Mouse (Mus musculus) heart, embryonic 12.5 days (tissue): ENCODE measurements at regions not wholly inside any gene's neighbourhood (a gene's known extent, or its start where the extent isn't known, plus 50 kb on each side); places are given as distances from the start of the nearest gene placed in this dataset.

ENCODE experiments used
- ATAC-seq: fragments of 200-750 bp; cut with Nextera tagmentation; 2 replicates; pipeline ENCODE4 v1.8.0; 2017; ENCODE audit warnings: moderate TSS enrichment, moderate library complexity; ENCODE audit not compliant: insufficient number of reproducible peaks, low FRiP score
- H3K27ac ChIP-seq: fragments of 300-500 bp; sonication (generic); 2 replicates; pipeline ENCODE4 v1.5.1; 2016; ENCODE audit warnings: mild to moderate bottlenecking, moderate library complexity; ENCODE audit not compliant: poor library complexity, severe bottlenecking
- H3K27me3 ChIP-seq: fragments of 300-500 bp; sonication (generic); replicated peaks from 2 replicates; pipeline ENCODE4 v1.6.1; 2016; ENCODE audit warnings: mild to moderate bottlenecking, moderate library complexity
- H3K36me3 ChIP-seq: fragments of 300-500 bp; sonication (generic); 2 replicates; pipeline ENCODE4 v1.6.1; 2016; ENCODE audit warnings: mild to moderate bottlenecking, moderate library complexity
- H3K4me1 ChIP-seq: fragments of 300-500 bp; sonication (generic); replicated peaks from 2 replicates; pipeline ENCODE4 v1.6.1; 2016; ENCODE audit warnings: mild to moderate bottlenecking
- H3K4me2 ChIP-seq: fragments of 300-500 bp; sonication (generic); 2 replicates; pipeline ENCODE4 v1.6.1; 2016; ENCODE audit warnings: mild to moderate bottlenecking, moderate library complexity
- H3K4me3 ChIP-seq: fragments of 300-500 bp; sonication (generic); 2 replicates; pipeline ENCODE4 v1.5.1; 2016; ENCODE audit warnings: mild to moderate bottlenecking
- H3K9ac ChIP-seq: fragments of 300-500 bp; sonication (generic); 2 replicates; pipeline ENCODE4 v1.6.1; 2016; ENCODE audit warnings: mild to moderate bottlenecking, moderate library complexity
- H3K9me3 ChIP-seq: fragments of 300-500 bp; sonication (generic); replicated peaks from 2 replicates; pipeline ENCODE4 v1.6.1; 2016; ENCODE audit warnings: mild to moderate bottlenecking, moderate library complexity
- WGBS: fragments of 180-500 bp; shearing (Covaris S2); methylation state at CpG from one replicate; pipeline ENCODE4 v1.1.7; 2016; 5-methylcytosine and 5-hydroxymethylcytosine counted together

DNA sequence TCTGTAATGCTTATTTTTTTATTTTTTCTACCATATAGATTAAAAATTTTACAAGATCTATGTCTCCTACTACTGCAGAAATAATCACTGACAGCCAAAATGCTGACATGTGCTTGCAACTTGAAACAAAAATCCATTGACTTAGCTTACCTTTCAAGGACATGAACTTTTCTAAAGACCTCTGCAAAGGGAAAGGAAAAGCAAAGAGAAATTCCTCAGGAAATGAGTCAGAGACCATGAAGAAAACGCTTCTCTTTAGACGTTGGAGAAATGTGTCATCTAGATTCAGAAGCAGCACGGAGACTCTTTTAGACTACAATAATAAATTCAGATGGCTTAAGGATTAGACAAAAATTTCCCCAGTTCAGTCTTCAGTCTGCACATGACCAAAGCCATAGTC lies 2188.6 kb upstream of the Tenm3 start:
- no peaks in the 10 kb centered on the region for H3K9me3 ChIP-seq
- ATAC-seq, result no peak
- no peaks in the 10 kb centered on the region for H3K4me1 ChIP-seq
- H3K4me3 ChIP-seq, result no peak overlapping the region
- H3K9ac ChIP-seq, result no peak overlapping the region
- no peaks in the 10 kb centered on the region for H3K36me3 ChIP-seq
- no peak overlapping the region for H3K27ac ChIP-seq
- 54% methylated on average over 3 of the region's 3 CpGs for WGBS
- no peak overlapping the region for H3K4me2 ChIP-seq
- H3K27me3 ChIP-seq, result no peaks in the 10 kb centered on the region

DNA sequence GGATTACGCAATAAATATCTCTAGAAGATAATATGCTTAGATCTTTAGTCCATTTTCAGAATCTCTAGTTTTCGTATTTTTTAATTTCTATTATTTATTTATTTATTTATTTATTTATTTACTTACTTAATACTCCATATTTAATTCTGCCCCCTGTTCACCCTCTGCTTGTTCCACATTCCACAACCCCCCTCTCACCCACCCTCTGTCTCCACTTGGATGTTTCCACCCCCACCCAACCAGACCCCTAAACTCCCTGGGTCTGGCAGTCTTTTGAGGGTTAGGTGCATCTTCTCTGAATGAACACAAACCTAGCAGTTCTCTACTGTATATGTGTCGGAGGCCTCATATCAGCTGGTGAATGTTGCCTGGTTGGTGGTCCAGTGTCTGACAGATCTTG lies 2166.8 kb upstream of the Tenm3 start:
- no peak for ATAC-seq
- no peaks in the 10 kb centered on the region for H3K36me3 ChIP-seq
- no peak overlapping the region for H3K4me2 ChIP-seq
- no peak overlapping the region for H3K27ac ChIP-seq
- H3K4me3 ChIP-seq, result no peak overlapping the region
- WGBS, result 89% methylated on average over 3 of the region's 3 CpGs
- no peaks in the 10 kb centered on the region for H3K27me3 ChIP-seq
- H3K4me1 ChIP-seq, result no peaks in the 10 kb centered on the region
- H3K9me3 ChIP-seq, result no peaks in the 10 kb centered on the region
- no peak overlapping the region for H3K9ac ChIP-seq

DNA sequence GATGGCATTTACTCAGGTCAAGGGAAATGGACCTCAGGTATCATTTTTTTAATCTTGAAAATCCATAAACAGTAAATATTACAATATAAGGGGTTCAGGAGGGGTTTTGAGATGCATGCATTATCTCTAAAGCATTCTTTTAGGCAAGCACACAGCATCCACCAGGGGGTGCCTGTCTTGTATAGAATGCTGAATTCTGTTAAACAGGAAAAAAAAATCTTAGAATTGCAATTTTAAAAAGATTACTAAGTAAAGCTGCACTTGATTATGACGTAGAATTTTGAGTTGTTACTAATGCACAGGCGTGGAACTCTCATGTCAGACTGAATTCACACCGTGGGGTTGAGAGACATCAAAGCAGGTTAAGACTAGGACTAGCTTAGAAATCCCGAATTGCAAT lies 2123.6 kb upstream of the Tenm3 start:
- Histone ChIP-seq H3K4me2 (no peak overlapping the region), H3K9ac (no peak overlapping the region), H3K4me3 (no peak overlapping the region), H3K27me3 (no peaks in the 10 kb centered on the region), H3K27ac (no peak overlapping the region), H3K36me3 (no peaks in the 10 kb centered on the region), H3K4me1 (no peaks in the 10 kb centered on the region), H3K9me3 (no peaks in the 10 kb centered on the region)
- ATAC-seq, result no peak
- whole genome bisulfite sequencing, result 43% methylated on average over 4 of the region's 4 CpGs

DNA sequence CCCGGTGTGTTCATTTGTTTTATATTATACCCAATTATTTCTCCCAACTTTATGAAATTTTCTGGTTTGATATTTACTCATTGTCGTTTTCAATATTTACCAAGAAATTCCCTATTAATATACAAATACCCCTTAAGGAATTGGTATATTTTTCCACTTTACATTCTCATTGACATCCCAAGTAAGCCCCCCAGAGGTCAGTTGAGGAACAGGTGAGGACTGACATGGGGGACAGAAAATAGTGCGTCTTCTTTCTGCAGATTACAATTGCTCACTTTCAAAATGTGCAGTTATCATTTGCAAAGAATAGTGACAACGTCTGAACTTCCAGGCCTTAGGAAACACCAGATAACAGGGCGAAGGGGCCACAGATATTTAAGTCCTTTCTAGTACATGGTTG lies 2073.8 kb upstream of the Tenm3 start:
- Histone ChIP-seq H3K9ac (no peak overlapping the region), H3K4me1 (peaks cover 7% of the 10 kb centered on the region), H3K36me3 (no peaks in the 10 kb centered on the region), H3K27ac (no peak overlapping the region), H3K9me3 (no peaks in the 10 kb centered on the region), H3K4me3 (no peak overlapping the region), H3K4me2 (no peak overlapping the region), H3K27me3 (peaks cover 18% of the 10 kb centered on the region)
- 19% methylated on average over 5 of the region's 5 CpGs for WGBS
- no peak for ATAC-seq

DNA sequence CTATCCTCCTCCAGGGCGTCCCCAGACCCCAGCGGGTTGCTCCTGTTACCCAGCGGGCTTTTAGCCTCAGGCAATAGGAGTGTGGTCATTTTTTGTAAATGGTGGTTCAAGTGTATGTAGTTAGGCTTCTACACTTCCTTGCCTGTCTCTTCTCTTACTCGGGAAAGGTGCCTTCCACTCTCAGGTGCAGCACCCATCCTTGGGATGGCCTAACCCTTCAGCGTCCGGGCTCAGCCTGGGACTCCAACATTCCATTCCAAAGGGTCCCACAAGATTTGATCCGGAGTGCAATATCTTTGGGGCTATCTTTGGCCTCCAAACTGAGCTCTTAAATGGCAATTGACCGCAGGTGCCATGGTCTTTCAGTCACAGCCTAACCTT lies 2073.0 kb upstream of the Tenm3 start:
- peaks cover 7% of the 10 kb centered on the region for H3K4me1 ChIP-seq
- ATAC-seq, result no peak
- no peaks in the 10 kb centered on the region for H3K9me3 ChIP-seq
- H3K27me3 ChIP-seq, result peaks cover 18% of the 10 kb centered on the region
- no peak overlapping the region for H3K27ac ChIP-seq
- H3K4me2 ChIP-seq, result peak overlapping the region; percentile 97
- no peaks in the 10 kb centered on the region for H3K36me3 ChIP-seq
- H3K9ac ChIP-seq, result no peak overlapping the region
- WGBS, result 2% methylated on average over 8 of the region's 8 CpGs
- peak overlapping the region; percentile 57 for H3K4me3 ChIP-seq

DNA sequence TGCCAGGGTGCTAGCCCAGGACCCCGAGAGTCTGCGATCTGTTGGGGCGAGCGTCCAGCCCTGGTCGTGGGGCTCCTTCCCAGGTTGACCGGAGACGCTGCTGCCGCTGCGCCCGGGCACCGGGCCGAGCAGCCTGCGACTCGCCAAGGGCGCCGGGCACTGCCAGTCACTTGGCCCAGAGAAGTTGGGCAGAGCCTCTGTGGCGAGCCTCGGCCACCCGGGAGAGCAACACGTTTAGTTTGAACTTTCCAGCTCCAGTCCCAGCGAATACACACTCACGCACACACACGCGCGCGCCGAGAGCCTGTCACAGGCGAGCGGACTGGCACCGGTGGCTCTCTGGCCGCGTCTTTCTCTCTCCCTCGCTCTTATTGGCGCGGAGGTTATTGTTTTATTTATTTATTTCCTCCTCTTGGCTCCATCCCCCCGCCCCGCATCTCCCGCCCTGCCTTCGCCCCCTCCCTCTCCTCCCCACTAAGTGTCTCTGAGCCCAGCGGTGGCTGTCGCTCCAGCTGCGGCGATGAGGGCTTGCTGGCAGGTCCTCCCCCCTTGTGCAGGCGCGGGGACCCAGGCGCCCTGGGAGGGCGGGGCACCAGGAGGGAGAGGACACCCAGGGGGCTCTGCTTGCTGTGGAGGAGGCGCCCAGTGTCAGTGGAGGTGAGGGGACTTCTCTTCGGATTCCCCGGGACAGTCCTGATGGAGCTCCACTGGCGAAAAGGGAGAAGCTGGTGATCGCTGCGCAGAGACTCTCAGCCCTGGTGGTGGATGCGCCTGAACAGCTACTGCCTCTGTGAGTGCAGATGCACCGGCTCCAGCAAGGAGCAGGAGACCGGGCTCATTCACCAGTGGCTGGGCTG lies 2072.4 kb upstream of the Tenm3 start:
- Histone ChIP-seq H3K9ac (peak overlapping the region; percentile 51), H3K4me2 (peak overlapping the region; percentile 97), H3K4me1 (peaks cover 7% of the 10 kb centered on the region), H3K4me3 (peak overlapping the region; percentile 57), H3K27ac (no peak overlapping the region), H3K36me3 (no peaks in the 10 kb centered on the region), H3K9me3 (no peaks in the 10 kb centered on the region), H3K27me3 (peaks cover 18% of the 10 kb centered on the region)
- WGBS, result under 1% methylated on average over 53 of the region's 56 CpGs
- peak; percentile 48 for ATAC-seq

DNA sequence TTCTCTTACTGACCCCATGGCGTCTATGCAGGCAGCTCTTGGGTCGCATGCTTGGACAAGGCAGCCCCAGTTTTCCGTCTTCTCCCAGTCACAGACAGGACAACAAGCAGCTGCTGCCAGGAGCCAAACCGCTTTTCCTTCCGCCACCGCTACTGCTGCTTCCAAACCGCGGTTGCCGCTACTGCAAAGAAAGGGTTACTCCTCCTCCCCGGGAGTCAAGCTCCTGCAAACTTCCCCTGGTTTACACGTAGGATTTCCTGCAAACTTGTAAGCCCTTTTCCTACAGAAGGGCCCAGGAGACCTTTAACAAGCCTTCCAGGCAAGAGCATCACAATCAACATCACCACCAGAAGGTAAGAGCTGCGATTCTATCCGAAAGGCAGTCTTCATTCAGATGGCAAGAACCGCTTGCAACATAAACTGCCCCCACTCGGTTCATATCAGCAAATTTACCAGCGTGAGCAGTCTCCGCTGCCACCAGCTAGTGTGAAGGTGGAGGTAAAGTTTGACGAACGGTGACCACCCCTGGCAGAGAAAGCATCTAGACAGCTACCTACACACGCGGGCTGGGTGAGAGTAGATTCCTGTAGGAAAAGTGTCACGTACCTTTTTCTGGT lies 2071.6 kb upstream of the Tenm3 start:
- Histone ChIP-seq H3K4me3 (peak overlapping the region; percentile 57), H3K4me2 (peak overlapping the region; percentile 97), H3K27me3 (peaks cover 18% of the 10 kb centered on the region), H3K27ac (no peak overlapping the region), H3K4me1 (peaks cover 7% of the 10 kb centered on the region), H3K36me3 (no peaks in the 10 kb centered on the region), H3K9ac (peak overlapping the region; percentile 51; the same call in 1 of the 2 replicates), H3K9me3 (no peaks in the 10 kb centered on the region)
- under 1% methylated on average over 22 of the region's 22 CpGs for WGBS
- ATAC-seq, result no peak

DNA sequence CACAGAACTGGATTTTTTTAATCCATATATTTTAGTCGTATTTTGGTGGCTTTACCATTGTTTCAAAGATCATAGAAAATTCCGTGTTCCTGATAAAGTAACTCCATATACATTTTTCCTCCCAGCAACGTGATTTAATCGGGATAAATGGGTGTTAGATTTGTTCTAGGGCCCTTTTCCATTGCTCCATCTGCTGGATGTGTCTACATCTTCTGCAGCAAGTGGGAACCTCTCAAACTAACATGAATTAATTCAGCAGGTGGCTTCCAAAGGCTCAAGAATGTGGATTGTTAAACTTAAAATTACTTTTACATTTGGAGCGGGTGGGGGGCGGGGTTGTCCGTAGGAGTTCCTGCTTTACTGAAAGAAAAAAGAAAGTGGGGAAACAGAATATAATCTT lies 2070.9 kb upstream of the Tenm3 start:
- Histone ChIP-seq H3K9ac (0 out of 2 replicates have a peak overlapping the region, but pooled peaks have one; percentile 19), H3K36me3 (no peaks in the 10 kb centered on the region), H3K9me3 (no peaks in the 10 kb centered on the region), H3K4me2 (peak overlapping the region; percentile 97), H3K27me3 (peaks cover 18% of the 10 kb centered on the region), H3K4me1 (peaks cover 7% of the 10 kb centered on the region), H3K27ac (no peak overlapping the region), H3K4me3 (peak overlapping the region; percentile 57)
- WGBS, result 16% methylated on average over 7 of the region's 7 CpGs
- no peak for ATAC-seq

DNA sequence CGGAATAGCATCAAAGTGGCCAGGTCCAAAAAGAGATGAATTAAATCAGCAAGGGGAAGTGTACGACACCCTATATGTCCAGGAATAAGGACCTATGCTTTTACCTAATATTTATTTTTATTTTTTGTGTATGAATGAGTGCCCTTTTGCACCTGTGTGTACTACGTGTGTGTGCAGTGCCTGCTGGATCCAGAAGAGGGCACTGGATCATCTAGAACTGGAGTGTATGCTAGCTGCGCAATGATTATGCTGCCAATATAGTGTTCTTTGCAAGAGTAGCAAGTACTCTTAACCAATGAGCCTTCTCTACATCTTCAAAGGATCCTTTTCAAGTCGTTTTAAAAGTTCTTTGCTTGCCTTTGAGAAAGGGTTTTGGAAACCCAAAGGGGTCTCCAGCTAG lies 2034.4 kb upstream of the Tenm3 start:
- no peak overlapping the region for H3K27ac ChIP-seq
- no peak overlapping the region for H3K4me3 ChIP-seq
- ATAC-seq, result no peak
- no peak overlapping the region for H3K4me2 ChIP-seq
- H3K4me1 ChIP-seq, result no peaks in the 10 kb centered on the region
- H3K27me3 ChIP-seq, result no peaks in the 10 kb centered on the region
- no peak overlapping the region for H3K9ac ChIP-seq
- H3K36me3 ChIP-seq, result no peaks in the 10 kb centered on the region
- no peaks in the 10 kb centered on the region for H3K9me3 ChIP-seq
- 73% methylated on average over 5 of the region's 5 CpGs for WGBS
